Mouse (Mus musculus): ENCODE measurements around the gene Vmn1r6.

DNA sequence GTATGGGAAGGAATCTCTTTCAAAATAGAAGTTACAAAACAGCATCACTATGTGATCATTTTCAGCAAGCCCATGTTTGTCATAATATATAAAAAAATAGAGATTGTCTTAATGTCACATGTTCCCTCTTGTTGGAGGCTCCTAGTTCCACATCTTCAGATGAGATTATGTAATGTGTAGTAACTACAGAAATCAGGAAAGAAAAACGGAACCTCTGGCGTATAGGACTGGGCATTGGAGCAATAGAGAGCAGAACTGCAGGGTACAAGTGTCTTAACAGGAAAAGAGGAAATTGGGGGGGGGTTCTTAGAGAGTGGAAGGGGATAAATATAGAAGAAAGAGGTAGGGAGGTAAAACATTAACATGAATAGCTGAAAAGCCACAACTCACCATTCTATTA is 37.6 kb downstream of the Vmn1r6 start:
- no peak for TF ChIP-seq POU5F1 (IDR thresholded peaks at IDR 0.05; ENCODE audit: borderline replicate concordance, low read length)
- TF ChIP-seq CTCF (conservative IDR thresholded peaks at IDR 0.05; ENCODE audit: low read length) = no peak
- TF ChIP-seq NANOG (IDR thresholded peaks at IDR 0.05; ENCODE audit: borderline replicate concordance, low read length) = no peak
